9 mouse cellular contexts compared by ENCODE assay signal in genomic region chr11:47988333-47988696, GRCm38 (mm10). TPM values are rescaled to one million over a fixed set of nuclear protein-coding genes. Genes with fewer than 3 reads are reported as not detected.
DNase-seq lines count a peak whose midpoint lies in the region; ATAC-seq and TF ChIP-seq lines count a peak whose summit lies in the region.
"Had no signal": no experiment of that assay in that cellular context is flagged by ENCODE, and none has a peak within 500 bp of the region (broad histone marks: within the 10 kb centered on the region; RNA-seq: fewer than 3 reads in every experiment).

No protein-coding gene starts in this region.

- no peak for TF ChIP-seq POLR2A in thymus, adult 2 months (IDR thresholded peaks at IDR 0.05; ENCODE audit: control insufficient read depth, extremely low read depth, insufficient read depth, low read length, poor library complexity)

- ATAC-seq in lung, embryonic 15.5 days (ENCODE audit: borderline replicate concordance, extremely low read depth, low FRiP score, low TSS enrichment), result peak; percentile 61
- ATAC-seq in forebrain, embryonic 11.5 days (replicated peaks; ENCODE audit: low FRiP score), result peak; percentile 85
- ATAC-seq in lung, postnatal 0 days, result peak; percentile 23; the same call in 1 of the 2 replicates

- no peak overlapping the region for H3K27ac ChIP-seq in lung, embryonic 15.5 days
- 0 out of 2 replicates have a peak overlapping the region, but pooled peaks have one; percentile 12 for H3K27ac ChIP-seq in forebrain, embryonic 11.5 days (ENCODE audit: low read depth, low read length)
- no peak overlapping the region for H3K27ac ChIP-seq in lung, postnatal 0 days (ENCODE audit: low read length)
- no peak overlapping the region for H3K27ac ChIP-seq in thymus, adult 2 months (ENCODE audit: control insufficient read depth, insufficient read depth, low read length)

- peak overlapping the region; percentile 48 for H3K9ac ChIP-seq in lung, embryonic 15.5 days
- H3K9ac ChIP-seq in forebrain, embryonic 11.5 days (ENCODE audit: low read length), result peak overlapping the region; percentile 77
- H3K9ac ChIP-seq in lung, postnatal 0 days (replicated peaks; ENCODE audit: low read depth), result no peak overlapping the region

- H3K27me3 ChIP-seq in lung, embryonic 15.5 days, result peaks cover 47% of the 10 kb centered on the region
- H3K27me3 ChIP-seq in forebrain, embryonic 11.5 days (ENCODE audit: control insufficient read depth, insufficient read depth, low read length), result peaks cover 9% of the 10 kb centered on the region; the same call in 1 of the 2 replicates
- H3K27me3 ChIP-seq in lung, postnatal 0 days (replicated peaks; ENCODE audit: insufficient read depth, low read length), result peaks cover 3% of the 10 kb centered on the region; the same call in 1 of the 2 replicates
- no peaks in the 10 kb centered on the region; the same call in 1 of the 2 replicates for H3K27me3 ChIP-seq in thymus, adult 2 months (ENCODE audit: control insufficient read depth, insufficient read depth, low read length)

- no peak for TF ChIP-seq EP300 in lung, postnatal 0 days (IDR thresholded peaks at IDR 0.05)

- under 1% methylated on average over 31 of the region's 31 CpGs for WGBS in lung, embryonic 15.5 days
- WGBS in forebrain, embryonic 11.5 days, result 0% methylated on average over 31 of the region's 31 CpGs
- 1% methylated on average over 28 of the region's 31 CpGs for WGBS in lung, postnatal 0 days
- WGBS in thymus, adult 2 months, result 6% methylated on average over 31 of the region's 31 CpGs

- peak; percentile 26; the same call in 1 of the 2 replicates for TF ChIP-seq CTCF in lung, postnatal 0 days (IDR thresholded peaks at IDR 0.05)
- TF ChIP-seq CTCF in thymus, adult 2 months (IDR thresholded peaks at IDR 0.05; ENCODE audit: borderline replicate concordance, control insufficient read depth, extremely low read depth, insufficient read depth, low read length, poor library complexity), result no peak

- DNase-seq in lung, postnatal 25 days (ENCODE audit: low spot score), result no peak
- peak; percentile 76 for DNase-seq in forebrain, embryonic 11.5 days (ENCODE audit: low spot score)
- peak; percentile 17 for DNase-seq in heart, postnatal 4 days
- DNase-seq in lung, postnatal 0 days (ENCODE audit: low spot score), result no peak
- DNase-seq in thymus, adult 2 months, result no peak
- no peak for DNase-seq in spleen, postnatal 4 days (ENCODE audit: low spot score in 2 of 2)
- DNase-seq in urinary bladder, postnatal 4 days (ENCODE audit: low spot score in 2 of 2), result no peak

- H3K4me1 ChIP-seq in lung, embryonic 15.5 days, result peaks cover 8% of the 10 kb centered on the region; the same call in 1 of the 2 replicates
- peaks cover 2% of the 10 kb centered on the region; the same call in 1 of the 2 replicates for H3K4me1 ChIP-seq in forebrain, embryonic 11.5 days (replicated peaks; ENCODE audit: control insufficient read depth, insufficient read depth, low read length)
- H3K4me1 ChIP-seq in lung, postnatal 0 days (ENCODE audit: insufficient read depth, low read depth, low read length), result no peaks in the 10 kb centered on the region
- H3K4me1 ChIP-seq in thymus, adult 2 months (replicated peaks; ENCODE audit: control insufficient read depth, insufficient read depth, low read length), result no peaks in the 10 kb centered on the region

- H3K4me3 ChIP-seq in lung, embryonic 15.5 days, result peak overlapping the region; percentile 58
- H3K4me3 ChIP-seq in forebrain, embryonic 11.5 days (ENCODE audit: low read depth, low read length), result peak overlapping the region; percentile 68
- peak overlapping the region; percentile 52 for H3K4me3 ChIP-seq in lung, postnatal 0 days (ENCODE audit: low read depth, low read length)
- H3K4me3 ChIP-seq in thymus, adult 2 months (ENCODE audit: control insufficient read depth, insufficient read depth, low read length), result no peak overlapping the region

- H3K4me2 ChIP-seq in lung, embryonic 15.5 days, result peak overlapping the region; percentile 96
- peak overlapping the region; percentile 96 for H3K4me2 ChIP-seq in forebrain, embryonic 11.5 days (ENCODE audit: low read depth, low read length, severe bottlenecking)
- H3K4me2 ChIP-seq in lung, postnatal 0 days (replicated peaks; ENCODE audit: low read depth, low read length), result peak overlapping the region; percentile 87

- H3K9me3 ChIP-seq in lung, embryonic 15.5 days, result no peaks in the 10 kb centered on the region
- no peaks in the 10 kb centered on the region for H3K9me3 ChIP-seq in forebrain, embryonic 11.5 days (ENCODE audit: control insufficient read depth, low read length)
- H3K9me3 ChIP-seq in lung, postnatal 0 days (ENCODE audit: low read length), result no peaks in the 10 kb centered on the region

- H3K36me3 ChIP-seq in lung, embryonic 15.5 days, result no peaks in the 10 kb centered on the region
- no peaks in the 10 kb centered on the region for H3K36me3 ChIP-seq in forebrain, embryonic 11.5 days (ENCODE audit: control insufficient read depth, insufficient read depth, low read length)
- H3K36me3 ChIP-seq in lung, postnatal 0 days (ENCODE audit: insufficient read depth, low read length), result no peaks in the 10 kb centered on the region
- H3K36me3 ChIP-seq in thymus, adult 2 months (ENCODE audit: control insufficient read depth, insufficient read depth, low read length), result no peaks in the 10 kb centered on the region

RNA-seq across cellular contexts. Expression of gene Sgcd, which starts 0.5 kb away (rescaled TPM):
- 1.9 and 2.6 TPM in 2 replicates for polyA plus RNA-seq in lung, embryonic 15.5 days (2015; fragmentation: Nextera tagmentation; extraction: Ambion mirVana)
- polyA plus RNA-seq in forebrain, embryonic 11.5 days (2014; fragmentation: Nextera tagmentation; extraction: Ambion mirVana), result 2.3 TPM in 2 replicates
- total RNA-seq in heart, postnatal 4 days (2021), result 10 to 100 TPM; 47.6 to 52.9 TPM
- 1.2 and 1.7 TPM in 2 replicates for polyA plus RNA-seq in lung, postnatal 0 days (2015; fragmentation: Nextera tagmentation; extraction: Ambion mirVana)
- polyA plus RNA-seq in thymus, adult 2 months (2012; rRNA removed), result 0.34 and 0.47 TPM in 2 replicates
- polyA plus RNA-seq: liver, adult 2 months had no signal

Comparison
In these comparisons a context has a peak if more than half of its experiments do, and no peak if none do; other contexts are left out.
1. ATAC-seq: peak in every context shown above with its lines; median percentile 85 in forebrain, embryonic 11.5 days; 61 in lung, embryonic 15.5 days; 23 in lung, postnatal 0 days.
2. DNase-seq: peak in forebrain, embryonic 11.5 days (single experiment) and heart, postnatal 4 days (single experiment); none in lung, postnatal 25 days (single experiment), lung, postnatal 0 days (single experiment), thymus, adult 2 months (single experiment), spleen, postnatal 4 days (0 of 2) and urinary bladder, postnatal 4 days (0 of 2).
3. Peak in every context shown above with its lines, with median percentiles within 50 percentile points of each other: H3K4me2 ChIP-seq.